Mouse (Mus musculus): ENCODE results near the gene Tacc2.
A peak's percentile ranks its signal among the peaks of the same experiment; 100 is the strongest.
"Not testable (repeated sequence)": the region's sequence is repeated elsewhere in the genome, so short reads cannot be mapped to it uniquely, and the experiment has no call there.

Tacc2 gene

GRCm38 (mm10) chr7:130573746-130574145 lies 3.5 kb upstream of the Tacc2 start:
- DNase-seq, result no peak

- DNase-seq, result no peak
Measured at GRCm38 (mm10) chr7:130574211-130574991, 2.8 kb upstream of the Tacc2 start.

- DNase-seq, result no peak
Measured at GRCm38 (mm10) chr7:130576981-130577380, 257 bp upstream of the Tacc2 start.

- no peak for DNase-seq
Measured at GRCm38 (mm10) chr7:130578066-130578465, 828 bp downstream of the Tacc2 start.

GRCm38 (mm10) chr7:130578607-130579006 lies 1.4 kb downstream of the Tacc2 start:
- no peak for DNase-seq

GRCm38 (mm10) chr7:130586521-130587072 lies 9.4 kb downstream of the Tacc2 start:
- no peak for DNase-seq

- no peak for DNase-seq
Measured at GRCm38 (mm10) chr7:130590081-130590828, 13.0 kb downstream of the Tacc2 start.

- DNase-seq, result no peak
Measured at GRCm38 (mm10) chr7:130590845-130591437, 13.7 kb downstream of the Tacc2 start.

- not testable (repeated sequence) for DNase-seq
Measured at GRCm38 (mm10) chr7:130592975-130593374, 15.7 kb downstream of the Tacc2 start.

GRCm38 (mm10) chr7:130593375-130594239 lies 16.4 kb downstream of the Tacc2 start:
- not testable (repeated sequence) for DNase-seq

- DNase-seq, result not testable (repeated sequence)
Measured at GRCm38 (mm10) chr7:130596079-130596855, 19.0 kb downstream of the Tacc2 start.

GRCm38 (mm10) chr7:130597546-130597945 lies 20.3 kb downstream of the Tacc2 start:
- DNase-seq, result no peak

GRCm38 (mm10) chr7:130600074-130600473 lies 22.8 kb downstream of the Tacc2 start:
- no peak for DNase-seq

- no peak for DNase-seq
Measured at GRCm38 (mm10) chr7:130600546-130600945, 23.3 kb downstream of the Tacc2 start.

- DNase-seq, result no peak
Measured at GRCm38 (mm10) chr7:130602804-130603203, 25.6 kb downstream of the Tacc2 start.

- no peak for DNase-seq
Measured at GRCm38 (mm10) chr7:130603556-130603955, 26.3 kb downstream of the Tacc2 start.

GRCm38 (mm10) chr7:130604390-130604789 lies 27.2 kb downstream of the Tacc2 start:
- DNase-seq, result no peak

GRCm38 (mm10) chr7:130605111-130605510 lies 27.9 kb downstream of the Tacc2 start:
- DNase-seq, result peak; percentile 21

GRCm38 (mm10) chr7:130606958-130607357 lies 29.7 kb downstream of the Tacc2 start:
- no peak for DNase-seq

GRCm38 (mm10) chr7:130613973-130614372 lies 36.7 kb downstream of the Tacc2 start:
- DNase-seq, result no peak

GRCm38 (mm10) chr7:130617591-130617990 lies 40.4 kb downstream of the Tacc2 start:
- no peak for DNase-seq

- DNase-seq, result no peak
Measured at GRCm38 (mm10) chr7:130621068-130621467, 43.8 kb downstream of the Tacc2 start.

Measured in thymus, postnatal 14 days (tissue).